Mouse (Mus musculus) cortical plate, adult 2 months (tissue): Measurements from ENCODE around the gene Tlk1.

Experiments used
- CTCF ChIP-seq: fragments of 200-500 bp; IDR thresholded peaks from 2 replicates; pipeline ENCODE4 v1.5.1; 2011; ENCODE audit warnings: mild to moderate bottlenecking, control low read depth, low read length; ENCODE audit not compliant: insufficient read depth; ENCODE audit errors: extremely low read depth
- POLR2A ChIP-seq: fragments of 200-500 bp; IDR thresholded peaks from 2 replicates; pipeline ENCODE4 v1.6.1; 2011; ENCODE audit warnings: mild to moderate bottlenecking, low read length, control low read depth; ENCODE audit not compliant: insufficient read depth; ENCODE audit errors: extremely low read depth

- TF ChIP-seq CTCF (no peak), POLR2A (no peak)
Measured at GRCm38 (mm10) chr2:70682324-70682723, 143.2 kb downstream of the Tlk1 start.
